In genomic region chr11:117315309-117315708, GRCm38 (mm10) we compare ENCODE assay signal across 9 mouse cellular contexts.
DNase-seq lines count a peak whose midpoint lies in the region; ATAC-seq and TF ChIP-seq lines count a peak whose summit lies in the region.
"Had no signal": no experiment of that assay in that cellular context is flagged by ENCODE, and none has a peak within 500 bp of the region (broad histone marks: within the 10 kb centered on the region; RNA-seq: fewer than 3 reads in every experiment).

No protein-coding gene starts in this region.

- 0 out of 2 replicates have a peak overlapping the region, but pooled peaks have one; percentile 5 for H3K27ac ChIP-seq in midbrain, embryonic 13.5 days
- H3K27ac ChIP-seq in midbrain, embryonic 16.5 days (ENCODE audit: low read length): no peak overlapping the region
- H3K27ac ChIP-seq in heart, embryonic 12.5 days (ENCODE audit: poor library complexity, severe bottlenecking): peak overlapping the region; percentile 31; the same call in 1 of the 2 replicates
- H3K27ac ChIP-seq in lung, embryonic 14.5 days (ENCODE audit: low read depth): peak overlapping the region; percentile 84
- H3K27ac ChIP-seq: hindbrain, embryonic 15.5 days had no signal

- no peak for ATAC-seq in midbrain, embryonic 13.5 days
- no peak for ATAC-seq in midbrain, embryonic 16.5 days
- ATAC-seq in heart, embryonic 12.5 days (ENCODE audit: insufficient number of reproducible peaks, low FRiP score): no peak
- ATAC-seq in lung, embryonic 14.5 days (ENCODE audit: insufficient read depth): no peak

- no peak for TF ChIP-seq CTCF in lung, embryonic 14.5 days (IDR thresholded peaks at IDR 0.05; ENCODE audit: low read depth)

- no peaks in the 10 kb centered on the region for H3K9me3 ChIP-seq in midbrain, embryonic 13.5 days
- H3K9me3 ChIP-seq in midbrain, embryonic 16.5 days (replicated peaks; ENCODE audit: control insufficient read depth, low read length, poor library complexity, severe bottlenecking): no peaks in the 10 kb centered on the region
- no peaks in the 10 kb centered on the region for H3K9me3 ChIP-seq in heart, embryonic 12.5 days (replicated peaks)
- H3K9me3 ChIP-seq in lung, embryonic 14.5 days (ENCODE audit: low read depth, low read length): no peaks in the 10 kb centered on the region
- H3K9me3 ChIP-seq: hindbrain, embryonic 15.5 days had no signal

- no peak overlapping the region for H3K4me3 ChIP-seq in midbrain, embryonic 13.5 days (replicated peaks)
- H3K4me3 ChIP-seq in midbrain, embryonic 16.5 days (ENCODE audit: low read depth, low read length): no peak overlapping the region
- no peak overlapping the region for H3K4me3 ChIP-seq in heart, embryonic 12.5 days
- no peak overlapping the region for H3K4me3 ChIP-seq in lung, embryonic 14.5 days (ENCODE audit: low read depth, low read length)
- H3K4me3 ChIP-seq: hindbrain, embryonic 15.5 days had no signal

- WGBS in midbrain, embryonic 13.5 days: 86% methylated on average over 11 of the region's 11 CpGs
- WGBS in midbrain, embryonic 16.5 days: 90% methylated on average over 10 of the region's 11 CpGs
- 60% methylated on average over 11 of the region's 11 CpGs for WGBS in heart, embryonic 12.5 days
- 37% methylated on average over 11 of the region's 11 CpGs for WGBS in lung, embryonic 14.5 days

- no peaks in the 10 kb centered on the region for H3K36me3 ChIP-seq in midbrain, embryonic 13.5 days
- no peaks in the 10 kb centered on the region for H3K36me3 ChIP-seq in midbrain, embryonic 16.5 days (ENCODE audit: control insufficient read depth, insufficient read depth, low read length)
- no peaks in the 10 kb centered on the region for H3K36me3 ChIP-seq in heart, embryonic 12.5 days
- 0 out of 2 replicates have a peak, but pooled peaks cover 3% of the 10 kb centered on the region for H3K36me3 ChIP-seq in lung, embryonic 14.5 days (ENCODE audit: insufficient read depth)
- H3K36me3 ChIP-seq: hindbrain, embryonic 15.5 days had no signal

- H3K4me1 ChIP-seq in midbrain, embryonic 13.5 days (replicated peaks): peaks cover 72% of the 10 kb centered on the region
- peaks cover 28% of the 10 kb centered on the region for H3K4me1 ChIP-seq in midbrain, embryonic 16.5 days (ENCODE audit: control insufficient read depth, insufficient read depth, low read length)
- peaks cover 96% of the 10 kb centered on the region for H3K4me1 ChIP-seq in heart, embryonic 12.5 days (replicated peaks)
- H3K4me1 ChIP-seq in lung, embryonic 14.5 days (ENCODE audit: insufficient read depth): peaks cover 86% of the 10 kb centered on the region

- H3K9ac ChIP-seq in midbrain, embryonic 13.5 days (replicated peaks): no peak overlapping the region
- no peak overlapping the region for H3K9ac ChIP-seq in midbrain, embryonic 16.5 days (ENCODE audit: low read depth, low read length)
- 0 out of 2 replicates have a peak overlapping the region, but pooled peaks have one; percentile 1 for H3K9ac ChIP-seq in heart, embryonic 12.5 days
- peak overlapping the region; percentile 1; the same call in 1 of the 2 replicates for H3K9ac ChIP-seq in lung, embryonic 14.5 days
- H3K9ac ChIP-seq: hindbrain, embryonic 15.5 days had no signal

- DNase-seq in adrenal gland, postnatal 25 days: peak; percentile 81
- peak; percentile 88 for DNase-seq in lung, embryonic 14.5 days
- DNase-seq in spleen, postnatal 14 days (ENCODE audit: low spot score in 2 of 2): no peak
- no peak for DNase-seq in cerebellum, postnatal 25 days
- DNase-seq in B cell, adult 2 months: no peak

- H3K27me3 ChIP-seq in midbrain, embryonic 13.5 days: no peaks in the 10 kb centered on the region
- no peaks in the 10 kb centered on the region for H3K27me3 ChIP-seq in midbrain, embryonic 16.5 days (ENCODE audit: control insufficient read depth, insufficient read depth, low read depth, low read length)
- no peaks in the 10 kb centered on the region for H3K27me3 ChIP-seq in heart, embryonic 12.5 days (replicated peaks)
- no peaks in the 10 kb centered on the region for H3K27me3 ChIP-seq in lung, embryonic 14.5 days (ENCODE audit: insufficient read depth, low read length)
- H3K27me3 ChIP-seq: hindbrain, embryonic 15.5 days had no signal

- no peak overlapping the region for H3K4me2 ChIP-seq in midbrain, embryonic 13.5 days (replicated peaks)
- no peak overlapping the region for H3K4me2 ChIP-seq in midbrain, embryonic 16.5 days (ENCODE audit: low read length)
- H3K4me2 ChIP-seq in heart, embryonic 12.5 days: no peak overlapping the region
- no peak overlapping the region for H3K4me2 ChIP-seq in lung, embryonic 14.5 days
- H3K4me2 ChIP-seq: hindbrain, embryonic 15.5 days had no signal

Comparison
In these comparisons a context has a peak if more than half of its experiments do, and no peak if none do; other contexts are left out.
1. H3K9ac ChIP-seq: peak in heart, embryonic 12.5 days (single experiment) and lung, embryonic 14.5 days (single experiment); none in midbrain, embryonic 13.5 days (single experiment) and midbrain, embryonic 16.5 days (single experiment).
2. DNase-seq: peak in adrenal gland, postnatal 25 days (single experiment) and lung, embryonic 14.5 days (single experiment); none in spleen, postnatal 14 days (0 of 2), cerebellum, postnatal 25 days (0 of 2) and B cell, adult 2 months (0 of 2).